In the genomic region with DNA sequence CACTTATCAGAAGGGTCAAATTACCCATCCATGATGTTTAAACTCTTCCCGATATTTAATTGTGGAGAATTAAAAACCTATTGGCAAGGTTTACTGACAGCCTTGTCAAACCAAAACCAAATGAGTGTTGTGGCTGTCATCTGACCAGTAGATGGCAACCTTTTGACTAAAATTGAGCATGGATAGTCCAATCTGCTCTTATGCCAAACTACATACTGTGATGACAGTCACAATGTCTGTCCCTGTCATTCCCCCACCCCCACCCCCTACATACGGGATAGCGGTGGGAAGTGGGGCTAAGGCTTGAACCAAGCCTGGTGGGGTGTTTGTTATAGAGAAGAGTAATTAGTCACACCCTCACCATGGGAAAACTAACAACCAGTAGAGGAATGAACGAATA, we compare ENCODE assay signal across 10 mouse cellular contexts. TPM values are rescaled to one million over a fixed set of nuclear protein-coding genes. Genes with fewer than 3 reads are reported as not detected.
DNase-seq lines count a peak whose midpoint lies in the region; ATAC-seq and TF ChIP-seq lines count a peak whose summit lies in the region.
"Had no signal": no experiment of that assay in that cellular context is flagged by ENCODE, and none has a peak within 500 bp of the region (broad histone marks: within the 10 kb centered on the region; RNA-seq: fewer than 3 reads in every experiment).

No protein-coding gene starts in this region.

- H3K36me3 ChIP-seq in hindbrain, embryonic 11.5 days (ENCODE audit: control insufficient read depth, insufficient read depth, low read length), result no peaks in the 10 kb centered on the region
- no peaks in the 10 kb centered on the region for H3K36me3 ChIP-seq in hindbrain, embryonic 12.5 days
- H3K36me3 ChIP-seq in hindbrain, embryonic 16.5 days (ENCODE audit: control insufficient read depth, insufficient read depth, low read length), result no peaks in the 10 kb centered on the region
- no peaks in the 10 kb centered on the region for H3K36me3 ChIP-seq in thymus, adult 2 months (ENCODE audit: control insufficient read depth, insufficient read depth, low read length)
- H3K36me3 ChIP-seq: embryonic facial prominence, embryonic 12.5 days; limb, embryonic 12.5 days had no signal

- TF ChIP-seq POLR2A in thymus, adult 2 months (IDR thresholded peaks at IDR 0.05; ENCODE audit: control insufficient read depth, extremely low read depth, insufficient read depth, low read length, poor library complexity), result no peak

- H3K4me1 ChIP-seq in hindbrain, embryonic 11.5 days (replicated peaks; ENCODE audit: control insufficient read depth, insufficient read depth, low read length), result no peaks in the 10 kb centered on the region
- no peaks in the 10 kb centered on the region for H3K4me1 ChIP-seq in hindbrain, embryonic 12.5 days
- no peaks in the 10 kb centered on the region for H3K4me1 ChIP-seq in hindbrain, embryonic 16.5 days (ENCODE audit: control insufficient read depth, insufficient read depth, low read depth, low read length)
- no peaks in the 10 kb centered on the region for H3K4me1 ChIP-seq in thymus, adult 2 months (replicated peaks; ENCODE audit: control insufficient read depth, insufficient read depth, low read length)
- H3K4me1 ChIP-seq: embryonic facial prominence, embryonic 12.5 days; limb, embryonic 12.5 days had no signal

- H3K27ac ChIP-seq in hindbrain, embryonic 11.5 days (ENCODE audit: low read depth, low read length), result no peak overlapping the region
- H3K27ac ChIP-seq in hindbrain, embryonic 12.5 days, result no peak overlapping the region
- H3K27ac ChIP-seq in hindbrain, embryonic 16.5 days (ENCODE audit: low read depth, low read length), result no peak overlapping the region
- H3K27ac ChIP-seq in thymus, adult 2 months (ENCODE audit: control insufficient read depth, insufficient read depth, low read length), result no peak overlapping the region
- H3K27ac ChIP-seq: embryonic facial prominence, embryonic 12.5 days; limb, embryonic 12.5 days had no signal

- H3K4me3 ChIP-seq in hindbrain, embryonic 11.5 days (ENCODE audit: low read depth, low read length), result no peak overlapping the region
- no peak overlapping the region for H3K4me3 ChIP-seq in hindbrain, embryonic 12.5 days
- no peak overlapping the region for H3K4me3 ChIP-seq in hindbrain, embryonic 16.5 days (ENCODE audit: low read length)
- no peak overlapping the region for H3K4me3 ChIP-seq in thymus, adult 2 months (ENCODE audit: control insufficient read depth, insufficient read depth, low read length)
- H3K4me3 ChIP-seq: embryonic facial prominence, embryonic 12.5 days; limb, embryonic 12.5 days had no signal

- TF ChIP-seq CTCF in thymus, adult 2 months (IDR thresholded peaks at IDR 0.05; ENCODE audit: borderline replicate concordance, control insufficient read depth, extremely low read depth, insufficient read depth, low read length, poor library complexity), result no peak

- peak; percentile 40; the same call in 1 of the 2 replicates for ATAC-seq in hindbrain, embryonic 11.5 days (ENCODE audit: low FRiP score)
- no peak for ATAC-seq in hindbrain, embryonic 12.5 days (ENCODE audit: low FRiP score)
- ATAC-seq in hindbrain, embryonic 16.5 days, result peak; percentile 64

- H3K27me3 ChIP-seq in hindbrain, embryonic 11.5 days (ENCODE audit: control insufficient read depth, insufficient read depth, low read length), result no peaks in the 10 kb centered on the region
- H3K27me3 ChIP-seq in hindbrain, embryonic 12.5 days, result no peaks in the 10 kb centered on the region
- H3K27me3 ChIP-seq in hindbrain, embryonic 16.5 days (replicated peaks; ENCODE audit: control insufficient read depth, insufficient read depth, low read length), result no peaks in the 10 kb centered on the region
- H3K27me3 ChIP-seq in thymus, adult 2 months (ENCODE audit: control insufficient read depth, insufficient read depth, low read length), result no peaks in the 10 kb centered on the region
- H3K27me3 ChIP-seq: embryonic facial prominence, embryonic 12.5 days; limb, embryonic 12.5 days had no signal

- peak; percentile 19 for DNase-seq in hindbrain, embryonic 11.5 days (ENCODE audit: low spot score)
- DNase-seq in 416B (ENCODE audit: low read depth) (peak; percentile 48), MEL-GATA-1-ER (ENCODE audit: extremely low read depth, low read depth) (peak; percentile 8), MN1 (ENCODE audit: low spot score) (no peak)
- no peak for DNase-seq in thymus, postnatal 14 days
- no peak for DNase-seq in thymus, adult 2 months

- no peak overlapping the region for H3K9ac ChIP-seq in hindbrain, embryonic 11.5 days (ENCODE audit: low read depth, low read length)
- no peak overlapping the region for H3K9ac ChIP-seq in hindbrain, embryonic 12.5 days
- no peak overlapping the region for H3K9ac ChIP-seq in hindbrain, embryonic 16.5 days (ENCODE audit: low read depth, low read length)
- H3K9ac ChIP-seq: embryonic facial prominence, embryonic 12.5 days; limb, embryonic 12.5 days had no signal

- no peak overlapping the region for H3K4me2 ChIP-seq in hindbrain, embryonic 11.5 days (replicated peaks; ENCODE audit: low read depth, low read length)
- no peak overlapping the region for H3K4me2 ChIP-seq in hindbrain, embryonic 12.5 days (replicated peaks)
- no peak overlapping the region for H3K4me2 ChIP-seq in hindbrain, embryonic 16.5 days (ENCODE audit: low read length)
- H3K4me2 ChIP-seq: embryonic facial prominence, embryonic 12.5 days; limb, embryonic 12.5 days had no signal

- H3K9me3 ChIP-seq in hindbrain, embryonic 11.5 days (ENCODE audit: control insufficient read depth, low read length), result no peaks in the 10 kb centered on the region
- H3K9me3 ChIP-seq in hindbrain, embryonic 12.5 days (replicated peaks), result no peaks in the 10 kb centered on the region
- H3K9me3 ChIP-seq in hindbrain, embryonic 16.5 days (ENCODE audit: control insufficient read depth, low read length), result no peaks in the 10 kb centered on the region
- H3K9me3 ChIP-seq: embryonic facial prominence, embryonic 12.5 days; limb, embryonic 12.5 days had no signal

- 57% methylated on average over 4 of the region's 4 CpGs for WGBS in hindbrain, embryonic 11.5 days
- 55% methylated on average over 4 of the region's 4 CpGs for WGBS in hindbrain, embryonic 12.5 days
- 50% methylated on average over 4 of the region's 4 CpGs for WGBS in hindbrain, embryonic 16.5 days
- WGBS in thymus, adult 2 months, result 58% methylated on average over 4 of the region's 4 CpGs

RNA-seq across cellular contexts. Expression of gene Osmr, which starts 34.6 kb away (rescaled TPM):
- polyA plus RNA-seq in hindbrain, embryonic 11.5 days (2014; fragmentation: Nextera tagmentation; extraction: Ambion mirVana), result 0.63 and 1.1 TPM in 2 replicates
- polyA plus RNA-seq in hindbrain, embryonic 12.5 days (2016; fragmentation: Nextera tagmentation; extraction: Ambion mirVana), result 1.0 and 1.4 TPM in 2 replicates
- polyA plus RNA-seq in hindbrain, embryonic 16.5 days (2015; fragmentation: Nextera tagmentation; extraction: Ambion mirVana), result 2.1 and 2.6 TPM in 2 replicates
- 4.3 and 5.2 TPM in 2 replicates for polyA plus RNA-seq in thymus, adult 2 months (2012; rRNA removed)

Comparison
In these comparisons a context has a peak if more than half of its experiments do, and no peak if none do; other contexts are left out.
1. DNase-seq: peak in hindbrain, embryonic 11.5 days (single experiment), 416B (single experiment) and MEL-GATA-1-ER (single experiment); none in thymus, postnatal 14 days (single experiment), MN1 (single experiment) and thymus, adult 2 months (single experiment).